Mouse (Mus musculus) lung, postnatal 0 days (tissue): ENCODE results near the gene C4bp. TPM values are rescaled to one million over a fixed set of nuclear protein-coding genes. Genes with fewer than 3 reads are reported as not detected.
"Not testable (repeated sequence)": the region's sequence is repeated elsewhere in the genome, so short reads cannot be mapped to it uniquely, and the experiment has no call there.

ENCODE experiments used
- ATAC-seq: fragments of 200-750 bp; cut with Nextera tagmentation; 2 replicates; pipeline ENCODE4 v1.8.0; 2017; ENCODE audit warnings: moderate library complexity
- DNase-seq: peaks from one replicate; pipeline ENCODE4 v3.0.0-alpha.2; 2016; ENCODE audit warnings: low spot score
- H3K27ac ChIP-seq: fragments of 300-500 bp; sonication (generic); 2 replicates; pipeline ENCODE4 v1.5.1; 2014; ENCODE audit warnings: antibody characterized with exemption, mild to moderate bottlenecking, low read length, mixed read lengths
- H3K27me3 ChIP-seq: fragments of 300-500 bp; sonication (generic); replicated peaks from 2 replicates; pipeline ENCODE4 v1.6.1; 2014; ENCODE audit warnings: low read length, mixed read lengths; ENCODE audit not compliant: insufficient read depth
- H3K36me3 ChIP-seq: fragments of 300-500 bp; sonication (generic); 2 replicates; pipeline ENCODE4 v1.6.1; 2014; ENCODE audit warnings: low read length, mixed read lengths; ENCODE audit not compliant: insufficient read depth
- H3K4me1 ChIP-seq: fragments of 300-500 bp; sonication (generic); 2 replicates; pipeline ENCODE4 v1.6.1; 2014; ENCODE audit warnings: antibody characterized with exemption, low read depth, low read length, mixed read lengths; ENCODE audit not compliant: insufficient read depth
- H3K4me2 ChIP-seq: fragments of 300-500 bp; sonication (generic); replicated peaks from 2 replicates; pipeline ENCODE4 v1.6.1; 2014; ENCODE audit warnings: low read depth, mild to moderate bottlenecking, low read length, moderate library complexity, mixed read lengths
- H3K4me3 ChIP-seq: fragments of 300-500 bp; sonication (generic); 2 replicates; pipeline ENCODE4 v1.5.1; 2014; ENCODE audit warnings: low read depth, low read length
- H3K9ac ChIP-seq: fragments of 300-500 bp; sonication (generic); replicated peaks from 2 replicates; pipeline ENCODE4 v1.6.1; 2014; ENCODE audit warnings: low read depth, mild to moderate bottlenecking
- H3K9me3 ChIP-seq: fragments of 300-500 bp; sonication (generic); 2 replicates; pipeline ENCODE4 v1.6.1; 2016; ENCODE audit warnings: low read length, mixed read lengths
- CTCF ChIP-seq: IDR thresholded peaks from 2 replicates; pipeline ENCODE4 v1.5.1; 2016; ENCODE audit warnings: antibody characterized with exemption, mild to moderate bottlenecking
- EP300 ChIP-seq: IDR thresholded peaks from 2 replicates; pipeline ENCODE4 v1.6.1; 2016; ENCODE audit warnings: antibody characterized with exemption, mild to moderate bottlenecking, control low read depth
- WGBS: fragments of 180-500 bp; shearing (Covaris S2); extraction: QIAGEN DNeasy Blood & Tissue Kit; methylation state at CpG from one replicate; pipeline ENCODE4 v1.1.7; 2014; 5-methylcytosine and 5-hydroxymethylcytosine counted together
- polyA plus RNA-seq: library from polyadenylated mRNA; unstranded; fragments of >200 nt; fragmentation: Nextera tagmentation; extraction: Ambion mirVana; gene quantifications from 2 replicates; pipeline ENCODE4 v1.2.1, GENCODE M21; 2015

Gene C4bp
- polyA plus RNA-seq, 1 experiment from 2014 or later: 0.08 TPM

- Histone ChIP-seq H3K27ac (no peak overlapping the region), H3K27me3 (no peaks in the 10 kb centered on the region)
- 30% methylated on average over 1 of the region's 1 CpGs for WGBS
These were observed 22.5 kb upstream of the C4bp start for GRCm38 (mm10) chr1:130683905-130684304.

GRCm38 (mm10) chr1:130681656-130682413, 20.4 kb upstream of the C4bp start:
- WGBS: 70% methylated on average over 6 of the region's 6 CpGs
- Histone ChIP-seq H3K9ac (no peak overlapping the region), H3K4me2 (no peak overlapping the region), H3K36me3 (no peaks in the 10 kb centered on the region), H3K4me3 (no peak overlapping the region), H3K4me1 (no peaks in the 10 kb centered on the region), H3K9me3 (no peaks in the 10 kb centered on the region), H3K27ac (no peak overlapping the region), H3K27me3 (no peaks in the 10 kb centered on the region)
- DNase-seq (no peak), ATAC-seq (no peak)
- TF ChIP-seq EP300 (no peak), CTCF (no peak)

More at GRCm38 (mm10) chr1:130683905-130684304, 22.5 kb upstream of the C4bp start:
- Histone ChIP-seq H3K4me2 (no peak overlapping the region), H3K9ac (no peak overlapping the region), H3K4me1 (no peaks in the 10 kb centered on the region), H3K9me3 (no peaks in the 10 kb centered on the region), H3K4me3 (no peak overlapping the region), H3K36me3 (no peaks in the 10 kb centered on the region)
- TF ChIP-seq CTCF (no peak), EP300 (no peak)
- DNase-seq (no peak), ATAC-seq (no peak)

DNA sequence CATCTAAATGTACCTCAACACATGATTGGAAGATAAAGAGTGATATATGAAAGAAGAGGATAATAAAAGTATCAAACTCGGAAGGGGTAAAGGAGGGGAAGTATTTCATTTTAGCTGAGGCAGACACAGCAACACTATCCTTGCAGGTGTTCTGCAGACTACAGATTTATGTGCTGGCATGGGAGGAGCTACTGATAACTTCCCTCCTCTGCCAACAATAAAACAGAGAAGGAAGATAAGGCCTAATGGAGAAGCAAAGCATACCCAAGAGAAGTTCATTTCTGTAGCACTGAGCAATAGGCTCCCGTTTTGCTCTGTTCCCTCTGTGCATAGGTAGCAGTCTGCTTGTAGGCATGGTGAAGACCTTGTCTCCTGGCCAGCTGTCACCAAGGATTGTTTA, 19.6 kb upstream of the C4bp start:
- no peaks in the 10 kb centered on the region for H3K9me3 ChIP-seq
- no peak overlapping the region for H3K4me2 ChIP-seq
- no peak overlapping the region for H3K27ac ChIP-seq
- no peak for DNase-seq
- no peak overlapping the region for H3K4me3 ChIP-seq
- no peaks in the 10 kb centered on the region for H3K4me1 ChIP-seq
- no peak for ATAC-seq
- H3K9ac ChIP-seq: no peak overlapping the region
- TF ChIP-seq CTCF (no peak), EP300 (no peak)
- H3K36me3 ChIP-seq: no peaks in the 10 kb centered on the region
- H3K27me3 ChIP-seq: no peaks in the 10 kb centered on the region
- 66% methylated on average over 2 of the region's 2 CpGs for WGBS

DNA sequence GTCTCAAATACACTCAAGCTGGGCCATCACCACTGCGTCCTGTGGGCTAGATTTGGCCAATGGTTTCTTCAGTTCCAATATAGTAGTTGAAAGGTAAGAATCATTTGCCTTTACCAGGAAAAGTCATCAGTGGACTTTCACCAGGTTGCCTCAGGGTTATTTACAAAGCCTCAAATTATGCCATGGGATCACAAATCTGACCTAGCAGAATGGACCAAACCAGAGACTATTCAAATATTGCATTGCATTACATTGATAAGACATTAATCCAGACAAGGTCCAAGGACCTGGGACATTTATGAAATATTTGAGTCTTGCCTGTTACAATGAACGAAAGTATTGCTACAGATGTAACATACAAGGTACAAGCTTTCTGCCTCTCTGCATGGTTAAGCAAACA, 17.1 kb upstream of the C4bp start:
- no peak overlapping the region for H3K4me2 ChIP-seq
- WGBS: 77% methylated on average over 2 of the region's 2 CpGs
- H3K36me3 ChIP-seq: no peaks in the 10 kb centered on the region
- no peaks in the 10 kb centered on the region for H3K27me3 ChIP-seq
- DNase-seq (no peak), ATAC-seq (no peak)
- H3K9ac ChIP-seq: no peak overlapping the region
- H3K27ac ChIP-seq: no peak overlapping the region
- H3K4me1 ChIP-seq: no peaks in the 10 kb centered on the region
- H3K9me3 ChIP-seq: no peaks in the 10 kb centered on the region
- TF ChIP-seq CTCF: no peak
- TF ChIP-seq EP300: no peak
- H3K4me3 ChIP-seq: no peak overlapping the region

DNA sequence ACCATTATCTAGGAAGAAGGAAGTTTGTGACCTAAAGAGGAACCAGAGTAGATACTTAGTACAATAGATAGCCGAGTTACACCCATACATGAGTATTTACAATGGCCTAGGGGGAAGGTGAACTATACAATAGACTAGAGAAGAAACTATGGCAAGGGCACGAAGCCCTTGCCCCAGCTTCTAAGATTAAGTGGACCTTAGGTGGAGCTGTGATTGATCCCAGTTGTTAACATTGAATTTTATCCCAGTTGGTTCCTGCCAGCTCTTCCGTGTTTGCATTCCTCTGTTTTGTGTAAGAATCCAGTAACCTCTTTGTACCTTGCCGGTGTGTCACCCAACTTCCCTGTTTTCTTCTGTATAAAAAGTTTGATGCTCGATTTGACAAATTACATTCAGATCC, 2.1 kb upstream of the C4bp start:
- H3K4me1 ChIP-seq, H3K4me2 ChIP-seq, H3K27ac ChIP-seq, H3K27me3 ChIP-seq, H3K9me3 ChIP-seq, H3K9ac ChIP-seq, H3K36me3 ChIP-seq, DNase-seq, H3K4me3 ChIP-seq, ATAC-seq: not testable (repeated sequence)
- 77% methylated on average over 5 of the region's 5 CpGs for WGBS

DNA sequence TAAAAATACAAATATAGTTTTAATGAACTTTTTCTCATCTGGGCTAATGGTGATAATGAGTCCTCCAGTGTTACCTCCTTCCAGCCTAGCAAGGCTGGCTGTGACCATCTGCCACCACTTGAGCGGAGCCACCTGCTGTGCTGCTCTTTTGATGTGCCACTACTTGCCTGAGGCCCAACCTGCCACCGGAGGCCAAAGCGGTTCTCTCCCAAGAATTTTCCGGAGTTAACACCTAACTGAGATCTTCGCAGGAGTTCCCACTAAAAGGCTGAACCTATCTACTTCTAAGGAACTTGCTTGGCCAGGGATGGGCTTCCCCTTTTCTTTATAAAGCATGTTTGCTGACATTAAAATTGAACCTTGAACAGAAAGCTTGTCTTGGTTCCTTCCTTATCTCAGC, 1.8 kb downstream of the C4bp start:
- H3K27ac ChIP-seq, H3K27me3 ChIP-seq, H3K36me3 ChIP-seq, H3K4me1 ChIP-seq, H3K4me2 ChIP-seq, ATAC-seq, H3K9me3 ChIP-seq, H3K9ac ChIP-seq, DNase-seq, H3K4me3 ChIP-seq: not testable (repeated sequence)
- 30% methylated on average over 5 of the region's 5 CpGs for WGBS

DNA sequence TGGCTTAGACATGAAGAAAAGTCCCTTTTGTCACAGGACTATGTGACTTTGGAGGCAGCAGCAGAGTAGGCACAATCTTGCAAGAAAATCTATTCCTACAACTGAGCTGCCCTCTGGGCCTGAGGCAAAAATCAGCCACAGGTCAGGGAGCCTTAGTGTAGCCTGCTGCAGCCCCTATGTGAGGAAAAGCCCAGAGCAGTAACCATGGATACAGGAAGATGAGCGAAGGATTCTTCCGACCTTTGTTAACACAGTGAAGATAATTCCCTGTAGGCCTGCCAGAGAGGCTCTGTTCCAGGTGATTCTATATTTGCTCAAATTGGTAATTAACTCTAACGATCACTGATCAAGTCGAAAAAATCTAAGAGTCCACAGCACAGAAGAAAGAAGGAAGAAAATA, 17.3 kb downstream of the C4bp start:
- TF ChIP-seq CTCF (no peak), EP300 (no peak)
- Histone ChIP-seq H3K9ac (no peak overlapping the region), H3K27me3 (no peaks in the 10 kb centered on the region), H3K27ac (no peak overlapping the region), H3K9me3 (no peaks in the 10 kb centered on the region), H3K4me1 (no peaks in the 10 kb centered on the region), H3K4me3 (no peak overlapping the region), H3K36me3 (no peaks in the 10 kb centered on the region), H3K4me2 (no peak overlapping the region)
- no peak for DNase-seq
- WGBS: 68% methylated on average over 4 of the region's 4 CpGs
- ATAC-seq: no peak
